Mouse (Mus musculus) neural tube, embryonic 14.5 days (tissue): ENCODE results near the gene Cxcr5. TPM values are rescaled to one million over a fixed set of nuclear protein-coding genes. Genes with fewer than 3 reads are reported as not detected.

Source experiments
- ATAC-seq: fragments of 200-750 bp; cut with Nextera tagmentation; 2 replicates; pipeline ENCODE4 v1.8.0; 2017; ENCODE audit warnings: low read depth, mild to moderate bottlenecking, moderate TSS enrichment, moderate library complexity
- H3K27ac ChIP-seq: fragments of 300-500 bp; sonication (generic); 2 replicates; pipeline ENCODE4 v1.5.1; 2014; ENCODE audit warnings: low read depth, mild to moderate bottlenecking, control low read depth, low read length, moderate library complexity, mixed read lengths
- H3K27me3 ChIP-seq: fragments of 300-500 bp; sonication (generic); 2 replicates; pipeline ENCODE4 v1.6.1; 2014; ENCODE audit warnings: low read length; ENCODE audit not compliant: control insufficient read depth, insufficient read depth
- H3K36me3 ChIP-seq: fragments of 300-500 bp; sonication (generic); 2 replicates; pipeline ENCODE4 v1.6.1; 2014; ENCODE audit warnings: low read length, mixed read lengths; ENCODE audit not compliant: control insufficient read depth, insufficient read depth
- H3K4me1 ChIP-seq: fragments of 300-500 bp; sonication (generic); 2 replicates; pipeline ENCODE4 v1.6.1; 2014; ENCODE audit warnings: low read length; ENCODE audit not compliant: control insufficient read depth, insufficient read depth
- H3K4me2 ChIP-seq: fragments of 300-500 bp; sonication (generic); 2 replicates; pipeline ENCODE4 v1.6.1; 2014; ENCODE audit warnings: mild to moderate bottlenecking, low read depth, low read length, control low read depth
- H3K4me3 ChIP-seq: fragments of 300-500 bp; sonication (generic); 2 replicates; pipeline ENCODE4 v1.5.1; 2014; ENCODE audit warnings: low read depth, low read length, control low read depth, mixed read lengths
- H3K9ac ChIP-seq: fragments of 300-500 bp; sonication (generic); replicated peaks from 2 replicates; pipeline ENCODE4 v1.6.1; 2014; ENCODE audit warnings: low read depth, mild to moderate bottlenecking, control low read depth, low read length, mixed read lengths
- H3K9me3 ChIP-seq: fragments of 300-500 bp; sonication (generic); 2 replicates; pipeline ENCODE4 v1.6.1; 2016; ENCODE audit warnings: low read length; ENCODE audit not compliant: control insufficient read depth
- whole genome bisulfite sequencing: fragments of 180-500 bp; shearing (Covaris S2); extraction: QIAGEN DNeasy Blood & Tissue Kit; methylation state at CpG from one replicate; pipeline ENCODE4 v1.1.7; 2014; 5-methylcytosine and 5-hydroxymethylcytosine counted together
- polyA plus RNA-seq: library from polyadenylated mRNA; unstranded; fragments of >200 nt; fragmentation: Nextera tagmentation; extraction: Ambion mirVana; gene quantifications from 2 replicates; pipeline ENCODE4 v1.2.1, GENCODE M21; 2014

Cxcr5 gene
- polyA plus RNA-seq, 1 experiment from 2014 or later = not detected

DNA sequence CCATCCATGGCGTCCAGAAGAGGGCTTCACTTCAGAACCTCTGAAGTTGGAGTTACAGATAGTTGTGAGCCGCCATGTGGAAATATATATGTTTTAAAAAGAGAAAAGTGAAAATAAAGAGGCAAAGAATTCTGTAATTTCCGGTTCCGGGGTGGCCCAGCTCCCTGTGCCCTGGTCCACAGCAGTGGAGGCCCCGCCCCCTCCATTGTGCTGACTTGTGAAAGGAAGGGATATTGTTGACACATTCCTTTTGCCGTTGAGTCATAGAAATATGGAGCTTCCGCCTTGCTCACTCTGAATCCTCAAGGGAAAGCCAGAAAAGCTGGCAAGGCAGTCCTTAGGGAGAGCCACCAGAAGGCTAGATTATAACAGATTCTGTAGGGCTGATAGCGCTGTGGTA is 9.5 kb downstream of the Cxcr5 start:
- Histone ChIP-seq H3K9me3 (no peaks in the 10 kb centered on the region), H3K27me3 (no peaks in the 10 kb centered on the region), H3K4me2 (no peak overlapping the region), H3K36me3 (no peaks in the 10 kb centered on the region), H3K4me3 (no peak overlapping the region), H3K9ac (no peak overlapping the region), H3K27ac (no peak overlapping the region), H3K4me1 (no peaks in the 10 kb centered on the region)
- WGBS = 84% methylated on average over 8 of the region's 8 CpGs
- no peak for ATAC-seq

DNA sequence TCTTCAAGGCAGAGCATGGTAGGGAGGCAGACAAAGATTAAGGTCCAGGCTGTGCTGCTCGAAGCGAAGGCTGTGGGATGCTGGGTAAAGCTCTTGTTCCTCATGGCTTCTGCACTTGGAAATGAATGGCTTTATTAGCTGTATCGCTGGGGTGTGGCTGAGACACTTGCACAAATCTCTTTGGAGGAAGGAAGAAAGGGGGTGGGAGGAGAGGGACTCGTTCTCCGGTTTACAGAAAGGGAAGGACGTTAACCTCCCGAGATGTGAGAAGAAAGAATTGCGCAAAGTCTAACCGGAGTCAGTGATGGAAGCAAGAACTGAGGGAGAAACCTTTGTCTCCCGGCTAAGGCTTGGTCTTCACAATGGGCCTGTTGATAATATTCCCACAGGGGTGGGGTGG is 10.5 kb downstream of the Cxcr5 start:
- H3K9me3 ChIP-seq = no peaks in the 10 kb centered on the region
- no peak overlapping the region for H3K4me3 ChIP-seq
- ATAC-seq = no peak
- H3K27ac ChIP-seq = no peak overlapping the region
- H3K4me2 ChIP-seq = no peak overlapping the region
- no peaks in the 10 kb centered on the region for H3K4me1 ChIP-seq
- 86% methylated on average over 10 of the region's 10 CpGs for WGBS
- H3K27me3 ChIP-seq = no peaks in the 10 kb centered on the region
- H3K9ac ChIP-seq = no peak overlapping the region
- no peaks in the 10 kb centered on the region for H3K36me3 ChIP-seq

DNA sequence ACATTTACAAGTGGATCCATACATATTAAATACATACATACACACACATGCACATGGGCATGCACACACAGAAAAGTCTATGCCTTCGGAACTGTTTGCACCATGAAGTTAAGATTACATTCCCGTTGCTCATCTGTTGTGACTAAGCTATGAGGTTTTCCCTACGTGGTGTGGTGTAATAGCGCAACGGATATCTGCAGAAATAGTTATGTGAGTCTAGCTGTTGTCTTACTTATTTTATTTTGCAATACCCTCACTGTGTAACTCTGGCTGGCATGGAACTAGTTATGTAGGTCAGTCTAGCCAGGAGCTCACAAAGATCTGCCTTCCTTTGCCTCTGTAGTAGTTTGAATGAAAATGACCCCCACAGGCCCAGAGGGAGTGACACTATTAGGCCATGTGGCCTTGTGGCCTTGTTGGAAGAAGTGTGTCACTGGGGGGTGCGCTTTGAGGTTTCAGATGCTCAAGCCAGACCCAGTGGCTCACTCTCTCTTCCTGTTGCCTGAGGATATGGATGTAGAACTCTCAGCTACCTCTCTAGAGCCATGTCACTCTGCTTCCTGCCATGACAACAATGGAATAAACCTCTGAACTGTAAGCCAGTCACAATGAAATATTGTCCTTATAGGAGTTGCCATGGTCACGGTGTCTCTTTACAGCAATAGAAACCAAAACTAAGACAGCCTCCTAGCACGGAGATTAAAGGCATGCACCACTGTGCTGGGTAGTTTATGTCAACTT is 13.1 kb downstream of the Cxcr5 start:
- Histone ChIP-seq H3K36me3 (no peaks in the 10 kb centered on the region), H3K4me1 (no peaks in the 10 kb centered on the region), H3K4me2 (no peak overlapping the region), H3K9ac (no peak overlapping the region), H3K27ac (no peak overlapping the region), H3K27me3 (no peaks in the 10 kb centered on the region), H3K9me3 (no peaks in the 10 kb centered on the region), H3K4me3 (no peak overlapping the region)
- WGBS = 88% methylated on average over 8 of the region's 8 CpGs
- no peak for ATAC-seq

DNA sequence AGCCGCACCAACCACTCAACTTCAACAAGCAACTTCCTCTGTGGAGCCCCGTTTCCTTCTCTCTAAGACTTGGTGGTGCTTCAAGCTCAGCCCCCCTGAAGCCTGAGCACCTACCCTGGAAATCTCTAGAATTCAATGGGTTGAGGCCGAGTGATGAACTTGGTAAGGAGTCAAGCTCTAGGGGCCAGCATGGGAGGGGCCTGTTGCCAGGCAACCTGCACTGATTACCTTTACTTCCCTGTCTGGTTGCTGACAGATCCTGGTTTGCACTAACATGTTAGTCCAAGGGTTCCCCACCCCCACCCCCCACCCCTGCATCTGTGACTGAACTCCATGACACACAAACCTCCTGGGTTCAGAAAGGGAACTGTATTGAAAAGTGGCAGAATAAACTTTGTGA is 16.7 kb downstream of the Cxcr5 start:
- H3K9ac ChIP-seq = no peak overlapping the region
- H3K4me1 ChIP-seq = no peaks in the 10 kb centered on the region
- 82% methylated on average over 3 of the region's 3 CpGs for WGBS
- H3K9me3 ChIP-seq = no peaks in the 10 kb centered on the region
- no peak overlapping the region for H3K27ac ChIP-seq
- H3K4me2 ChIP-seq = no peak overlapping the region
- no peak overlapping the region for H3K4me3 ChIP-seq
- no peak for ATAC-seq
- H3K27me3 ChIP-seq = no peaks in the 10 kb centered on the region
- H3K36me3 ChIP-seq = no peaks in the 10 kb centered on the region

DNA sequence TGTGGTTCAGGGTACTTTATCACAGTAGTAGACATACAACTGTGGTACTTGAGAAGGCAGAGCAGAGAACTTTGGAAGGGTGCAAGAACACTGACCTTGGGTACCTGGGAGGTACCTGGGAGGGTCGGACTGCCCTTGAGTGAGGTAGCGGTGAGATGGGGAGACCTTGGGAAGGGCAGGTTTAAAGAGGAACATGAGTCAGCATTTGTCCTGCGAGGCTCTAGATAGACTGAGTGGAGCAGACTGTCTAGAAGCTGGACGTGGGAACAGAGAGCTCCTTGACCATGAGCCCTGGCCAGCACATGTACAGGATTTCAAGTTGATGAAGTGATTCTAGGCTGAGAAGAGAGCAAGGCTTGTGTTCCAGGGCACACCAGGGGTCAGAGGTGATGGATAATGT is 19.3 kb downstream of the Cxcr5 start:
- 89% methylated on average over 4 of the region's 4 CpGs for WGBS
- Histone ChIP-seq H3K9ac (no peak overlapping the region), H3K27ac (no peak overlapping the region), H3K27me3 (no peaks in the 10 kb centered on the region), H3K9me3 (no peaks in the 10 kb centered on the region), H3K4me2 (no peak overlapping the region), H3K4me3 (no peak overlapping the region), H3K36me3 (no peaks in the 10 kb centered on the region), H3K4me1 (no peaks in the 10 kb centered on the region)
- ATAC-seq = no peak

DNA sequence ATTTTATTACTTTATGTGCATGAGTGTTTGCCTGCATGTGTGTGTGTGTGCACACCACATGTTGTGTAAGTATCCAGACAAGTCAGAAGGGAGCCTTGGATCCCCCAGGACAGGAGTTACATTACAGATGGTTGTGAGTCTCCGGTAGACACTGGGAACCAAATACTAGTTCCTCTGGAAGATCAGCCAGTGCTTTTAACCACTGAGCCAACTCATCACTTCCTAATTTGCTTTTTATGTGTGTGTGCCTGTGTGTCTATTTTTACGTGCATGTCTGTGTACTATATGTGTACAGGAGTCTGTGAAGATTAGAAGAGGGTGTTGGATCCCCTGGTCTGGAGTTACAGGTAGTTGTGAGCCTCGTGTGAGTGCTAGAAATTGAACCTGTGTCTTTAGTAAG is 21.0 kb downstream of the Cxcr5 start:
- Histone ChIP-seq H3K4me1 (no peaks in the 10 kb centered on the region), H3K27me3 (no peaks in the 10 kb centered on the region), H3K4me2 (no peak overlapping the region), H3K9me3 (no peaks in the 10 kb centered on the region), H3K27ac (no peak overlapping the region), H3K9ac (no peak overlapping the region), H3K36me3 (no peaks in the 10 kb centered on the region), H3K4me3 (no peak overlapping the region)
- 88% methylated on average over 3 of the region's 3 CpGs for WGBS
- no peak for ATAC-seq

DNA sequence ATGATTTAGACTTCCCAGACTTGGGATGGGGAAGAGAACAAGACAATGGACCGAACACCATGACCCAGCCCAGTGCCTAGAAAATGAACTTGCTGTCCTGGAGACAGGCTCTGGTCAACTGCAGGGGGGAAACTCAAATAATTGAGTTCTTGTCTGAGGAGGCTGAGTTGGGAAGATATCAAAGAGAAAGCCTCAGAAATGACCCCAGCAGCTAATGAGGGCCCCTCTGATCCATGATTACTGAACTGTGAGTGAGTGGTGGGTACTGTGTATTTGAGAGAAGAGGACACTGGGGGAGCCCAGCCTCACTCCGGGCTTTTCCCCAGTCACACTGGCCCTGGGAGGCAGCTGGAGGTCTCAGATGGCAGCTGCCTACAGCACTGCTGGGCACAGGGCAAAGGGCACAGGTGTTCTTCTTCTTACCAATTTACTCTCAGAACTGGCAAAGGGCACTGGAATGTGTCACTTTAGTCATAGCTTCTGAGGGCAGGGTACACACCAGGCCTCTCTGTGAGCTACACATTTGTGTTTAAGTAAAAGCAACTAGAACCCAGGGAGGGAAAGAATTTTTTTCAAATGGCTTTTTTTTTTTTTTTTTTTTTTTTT is 21.8 kb downstream of the Cxcr5 start:
- ATAC-seq = no peak
- Histone ChIP-seq H3K4me2 (no peak overlapping the region), H3K36me3 (no peaks in the 10 kb centered on the region), H3K4me1 (no peaks in the 10 kb centered on the region), H3K27ac (no peak overlapping the region), H3K9me3 (no peaks in the 10 kb centered on the region), H3K27me3 (no peaks in the 10 kb centered on the region), H3K4me3 (no peak overlapping the region), H3K9ac (no peak overlapping the region)
- 46% methylated on average over 2 of the region's 2 CpGs for WGBS

DNA sequence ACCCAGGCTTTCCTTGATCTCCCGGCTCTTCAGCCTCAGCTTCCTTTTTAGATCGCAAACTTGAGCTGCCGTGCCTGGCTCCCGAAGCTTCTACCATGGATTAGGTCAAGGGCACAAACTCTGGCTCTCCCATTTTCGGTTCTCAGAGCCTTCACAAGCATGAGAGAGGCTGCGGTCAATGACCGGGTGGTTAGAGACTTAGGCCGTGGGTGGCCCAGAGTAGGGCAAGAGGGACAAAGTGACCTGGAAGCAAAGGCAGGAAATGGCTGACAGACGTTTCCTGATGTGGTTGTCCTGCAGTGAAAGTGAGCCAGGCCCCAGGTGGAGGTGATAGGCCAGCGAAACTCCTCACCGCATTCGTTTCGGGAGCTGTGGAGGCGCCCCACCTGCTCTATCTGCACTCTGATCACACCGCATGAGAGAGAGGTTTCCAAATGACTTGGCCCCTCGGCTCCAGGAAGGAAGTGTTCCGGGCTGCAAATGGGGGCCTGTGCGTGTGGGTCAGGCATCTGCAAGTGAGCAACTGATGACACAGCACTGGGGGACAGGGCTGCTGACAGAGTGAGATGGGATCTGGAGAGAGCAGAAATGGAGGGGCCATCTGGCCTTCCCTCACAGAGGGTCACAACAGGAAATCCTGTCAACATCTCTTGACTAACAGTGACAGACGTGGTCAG is 23.9 kb downstream of the Cxcr5 start:
- Histone ChIP-seq H3K36me3 (no peaks in the 10 kb centered on the region), H3K27me3 (no peaks in the 10 kb centered on the region), H3K4me1 (no peaks in the 10 kb centered on the region), H3K9ac (no peak overlapping the region), H3K4me2 (no peak overlapping the region), H3K4me3 (no peak overlapping the region), H3K27ac (no peak overlapping the region), H3K9me3 (no peaks in the 10 kb centered on the region)
- 81% methylated on average over 19 of the region's 19 CpGs for WGBS
- no peak for ATAC-seq

DNA sequence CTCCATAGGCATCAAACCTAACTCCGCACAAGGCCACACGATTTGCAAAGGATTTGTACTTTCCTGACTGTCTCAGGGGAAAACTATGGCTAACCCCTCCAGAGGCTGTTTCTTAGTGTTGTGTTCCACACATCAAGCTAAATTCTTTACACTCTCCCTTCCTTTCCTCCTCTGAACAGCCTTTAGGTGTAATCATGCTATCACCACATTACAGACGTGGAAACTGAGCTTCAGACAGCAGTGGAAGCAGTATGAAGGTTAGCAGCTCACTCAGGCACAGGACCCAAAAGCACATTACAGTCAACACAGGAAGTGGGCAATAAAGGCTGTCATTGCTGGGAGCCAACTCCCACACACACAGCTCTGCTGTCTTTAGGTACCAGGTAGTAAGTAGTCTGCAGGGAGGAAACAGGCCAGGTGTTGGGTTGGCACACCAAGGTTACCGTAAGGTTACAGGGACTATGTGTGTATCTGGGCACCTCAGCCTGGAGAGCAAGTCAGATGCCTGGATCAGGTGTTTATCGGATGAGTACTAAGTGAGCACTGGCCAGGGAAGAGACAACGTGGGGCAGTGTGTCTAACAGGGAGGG is 28.6 kb downstream of the Cxcr5 start:
- WGBS = 83% methylated on average over 6 of the region's 6 CpGs
- Histone ChIP-seq H3K9ac (no peak overlapping the region), H3K36me3 (no peaks in the 10 kb centered on the region), H3K9me3 (no peaks in the 10 kb centered on the region), H3K4me2 (no peak overlapping the region), H3K4me3 (no peak overlapping the region), H3K4me1 (no peaks in the 10 kb centered on the region), H3K27me3 (no peaks in the 10 kb centered on the region), H3K27ac (no peak overlapping the region)
- ATAC-seq = no peak
